Mouse (Mus musculus) forebrain, embryonic 16.5 days (tissue): ENCODE data around the gene Mrpl22. TPM values are rescaled to one million over a fixed set of nuclear protein-coding genes. Genes with fewer than 3 reads are reported as not detected.

ENCODE experiments used
- ATAC-seq: fragments of 200-750 bp; cut with Nextera tagmentation; 2 replicates; pipeline ENCODE4 v1.8.0; 2017; ENCODE audit warnings: mild to moderate bottlenecking, moderate library complexity
- H3K27ac ChIP-seq: fragments of 300-500 bp; sonication (generic); 2 replicates; pipeline ENCODE4 v1.5.1; 2014; ENCODE audit warnings: low read length, control low read depth
- H3K27me3 ChIP-seq: fragments of 300-500 bp; sonication (generic); replicated peaks from 2 replicates; pipeline ENCODE4 v1.6.1; 2014; ENCODE audit warnings: low read length; ENCODE audit not compliant: control insufficient read depth, insufficient read depth
- H3K36me3 ChIP-seq: fragments of 300-500 bp; sonication (generic); 2 replicates; pipeline ENCODE4 v1.6.1; 2014; ENCODE audit not compliant: control insufficient read depth, insufficient read depth
- H3K4me1 ChIP-seq: fragments of 300-500 bp; sonication (generic); replicated peaks from 2 replicates; pipeline ENCODE4 v1.6.1; 2014; ENCODE audit warnings: low read length; ENCODE audit not compliant: control insufficient read depth, insufficient read depth
- H3K4me2 ChIP-seq: fragments of 300-500 bp; sonication (generic); 2 replicates; pipeline ENCODE4 v1.6.1; 2014; ENCODE audit warnings: mild to moderate bottlenecking, low read length, control low read depth
- H3K4me3 ChIP-seq: fragments of 300-500 bp; sonication (generic); replicated peaks from 2 replicates; pipeline ENCODE4 v1.5.1; 2014; ENCODE audit warnings: mild to moderate bottlenecking, low read length, control low read depth
- H3K9ac ChIP-seq: fragments of 300-500 bp; sonication (generic); replicated peaks from 2 replicates; pipeline ENCODE4 v1.6.1; 2014; ENCODE audit warnings: low read depth, low read length, control low read depth
- H3K9me3 ChIP-seq: fragments of 300-500 bp; sonication (generic); 2 replicates; pipeline ENCODE4 v1.6.1; 2016; ENCODE audit warnings: low read length; ENCODE audit not compliant: control insufficient read depth
- WGBS: fragments of 180-500 bp; shearing (Covaris S2); extraction: QIAGEN DNeasy Blood & Tissue Kit; methylation state at CpG from one replicate; pipeline ENCODE4 v1.1.7; 2014; 5-methylcytosine and 5-hydroxymethylcytosine counted together
- polyA plus RNA-seq: library from polyadenylated mRNA; unstranded; fragments of >200 nt; fragmentation: Nextera tagmentation; extraction: Ambion mirVana; gene quantifications from 2 replicates; pipeline ENCODE4 v1.2.1, GENCODE M21; 2015

Mrpl22 gene
- polyA plus RNA-seq, 1 experiment from 2014 or later: 102 TPM

DNA sequence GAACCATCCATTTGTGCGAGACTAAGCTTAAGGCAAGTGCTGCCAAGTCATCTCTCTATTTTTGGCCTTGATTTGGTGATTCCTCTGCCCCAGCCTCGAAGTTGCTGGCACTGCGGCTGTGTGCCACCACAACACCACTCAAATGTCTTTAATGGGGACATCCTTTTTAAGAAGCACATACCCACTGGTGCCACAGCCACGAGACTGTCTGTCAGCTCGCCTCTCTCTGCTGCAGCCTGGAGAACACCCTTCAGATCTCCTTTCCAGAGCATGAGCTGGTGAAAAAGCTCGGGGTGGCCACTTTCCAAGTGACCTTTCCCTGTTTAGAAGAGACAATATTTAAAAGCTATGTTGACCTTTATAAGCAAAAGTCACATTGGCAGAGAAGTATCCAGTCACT, 34.8 kb upstream of the Mrpl22 start:
- Histone ChIP-seq H3K36me3 (peaks cover 23% of the 10 kb centered on the region), H3K27ac (no peak overlapping the region), H3K4me1 (no peaks in the 10 kb centered on the region), H3K4me3 (no peak overlapping the region), H3K9ac (no peak overlapping the region), H3K27me3 (no peaks in the 10 kb centered on the region), H3K4me2 (no peak overlapping the region), H3K9me3 (no peaks in the 10 kb centered on the region)
- no peak for ATAC-seq
- WGBS: 94% methylated on average over 6 of the region's 6 CpGs

DNA sequence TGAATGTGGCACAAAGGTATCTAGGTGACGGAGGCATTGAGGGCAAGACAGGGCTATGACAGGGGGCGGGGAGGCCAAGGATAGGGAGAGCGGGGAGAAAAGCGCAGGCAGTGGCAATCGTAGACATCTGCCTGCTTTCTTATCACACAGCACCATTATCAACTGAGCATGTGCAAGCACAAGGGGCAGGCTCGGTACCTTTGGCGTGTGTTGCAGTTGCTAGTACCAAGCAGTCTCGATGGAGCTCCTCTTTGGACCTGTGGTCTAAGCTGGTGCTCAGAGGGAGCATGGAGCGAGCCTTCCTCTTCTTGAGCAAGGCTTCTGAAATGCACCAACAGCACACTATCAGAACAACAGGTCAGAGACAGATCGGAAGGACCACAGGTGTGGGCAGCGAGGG, 32.6 kb upstream of the Mrpl22 start:
- Histone ChIP-seq H3K36me3 (peaks cover 19% of the 10 kb centered on the region), H3K4me2 (no peak overlapping the region), H3K9me3 (no peaks in the 10 kb centered on the region), H3K4me1 (no peaks in the 10 kb centered on the region), H3K9ac (no peak overlapping the region), H3K27me3 (no peaks in the 10 kb centered on the region), H3K27ac (no peak overlapping the region), H3K4me3 (no peak overlapping the region)
- WGBS: 90% methylated on average over 11 of the region's 11 CpGs
- no peak for ATAC-seq

DNA sequence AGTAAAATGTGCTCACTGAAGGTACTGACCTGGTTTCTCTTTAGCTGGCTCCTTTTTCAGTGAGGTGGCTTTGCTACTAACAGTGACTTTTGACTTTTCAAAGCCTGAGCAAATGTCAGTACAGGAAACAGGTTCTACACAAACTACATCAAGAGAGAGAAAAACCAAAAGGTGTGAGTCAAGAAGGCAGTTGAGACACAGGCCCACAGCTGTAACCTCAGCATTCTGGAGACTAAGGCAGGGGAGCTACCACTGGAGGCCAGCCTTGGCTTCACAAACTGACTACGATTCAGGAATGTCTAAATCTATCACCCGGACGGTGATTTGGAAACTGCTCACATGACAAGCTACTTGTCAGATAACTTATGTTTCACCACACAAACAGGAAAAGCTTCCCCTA, 32.0 kb upstream of the Mrpl22 start:
- Histone ChIP-seq H3K9me3 (no peaks in the 10 kb centered on the region), H3K4me3 (no peak overlapping the region), H3K27ac (no peak overlapping the region), H3K27me3 (no peaks in the 10 kb centered on the region), H3K4me2 (no peak overlapping the region), H3K4me1 (no peaks in the 10 kb centered on the region), H3K9ac (no peak overlapping the region), H3K36me3 (peaks cover 16% of the 10 kb centered on the region)
- WGBS: 86% methylated on average over 3 of the region's 3 CpGs
- ATAC-seq: no peak

DNA sequence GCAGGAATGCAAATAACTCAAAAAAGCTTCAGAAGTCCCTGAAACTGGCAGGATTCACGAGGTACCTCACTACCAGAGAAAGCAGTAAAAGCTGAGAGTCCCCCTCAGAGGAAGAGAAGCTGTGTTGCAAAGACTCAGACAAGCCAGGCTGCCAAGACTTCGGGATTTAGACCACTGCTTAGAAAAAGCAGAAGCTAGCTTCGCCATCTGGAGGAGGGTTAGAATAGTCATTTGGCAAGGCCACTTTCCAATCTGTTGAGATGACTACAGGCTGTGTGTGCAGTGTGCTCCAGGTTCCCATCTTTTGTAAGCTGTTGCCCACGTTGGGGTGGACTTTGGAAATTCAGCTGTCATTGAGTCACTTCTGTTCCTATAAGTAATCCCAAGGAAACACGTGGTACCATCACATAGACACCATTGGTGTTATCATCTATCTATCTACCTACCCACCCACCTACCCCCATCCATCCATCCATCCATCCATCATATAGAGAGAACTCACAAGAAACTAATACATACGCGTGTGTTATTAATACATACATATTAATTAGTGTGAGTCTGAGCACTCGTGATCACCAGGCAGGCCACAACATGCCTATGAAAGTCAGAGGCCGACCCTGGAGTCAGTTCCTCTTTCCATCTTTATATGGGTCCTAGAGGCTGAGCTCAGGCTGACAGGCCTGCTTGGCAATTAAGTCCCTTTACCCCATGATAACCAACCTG, 27.6 kb upstream of the Mrpl22 start:
- no peak for ATAC-seq
- no peak overlapping the region for H3K4me3 ChIP-seq
- H3K9ac ChIP-seq: no peak overlapping the region
- no peak overlapping the region for H3K4me2 ChIP-seq
- WGBS: 87% methylated on average over 9 of the region's 9 CpGs
- peaks cover 36% of the 10 kb centered on the region for H3K36me3 ChIP-seq
- H3K4me1 ChIP-seq: no peaks in the 10 kb centered on the region
- H3K27ac ChIP-seq: no peak overlapping the region
- H3K27me3 ChIP-seq: no peaks in the 10 kb centered on the region
- no peaks in the 10 kb centered on the region for H3K9me3 ChIP-seq

DNA sequence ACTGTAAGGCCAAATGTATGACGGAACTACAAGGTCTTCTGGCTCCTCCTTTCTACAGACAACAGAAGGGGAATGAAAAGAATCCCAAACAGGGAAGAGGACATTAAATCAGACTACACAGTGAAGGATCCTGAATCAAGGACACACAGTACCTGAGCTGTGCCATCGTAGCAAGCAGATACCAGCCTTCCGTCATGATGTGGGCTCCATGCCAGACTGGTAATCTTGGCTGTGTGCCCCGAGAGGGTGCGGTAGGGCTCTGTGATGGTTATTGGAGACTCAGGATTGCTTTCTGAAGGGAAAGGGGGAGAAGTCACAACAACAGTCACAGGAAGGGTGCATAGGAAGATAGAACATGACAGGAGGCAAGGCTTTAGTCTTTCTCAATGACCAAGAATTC, 25.2 kb upstream of the Mrpl22 start:
- H3K4me2 ChIP-seq: no peak overlapping the region
- no peak overlapping the region for H3K27ac ChIP-seq
- H3K4me3 ChIP-seq: no peak overlapping the region
- H3K9me3 ChIP-seq: no peaks in the 10 kb centered on the region
- H3K4me1 ChIP-seq: no peaks in the 10 kb centered on the region
- H3K9ac ChIP-seq: no peak overlapping the region
- peaks cover 42% of the 10 kb centered on the region for H3K36me3 ChIP-seq
- H3K27me3 ChIP-seq: no peaks in the 10 kb centered on the region
- 58% methylated on average over 5 of the region's 5 CpGs for WGBS
- ATAC-seq: no peak

DNA sequence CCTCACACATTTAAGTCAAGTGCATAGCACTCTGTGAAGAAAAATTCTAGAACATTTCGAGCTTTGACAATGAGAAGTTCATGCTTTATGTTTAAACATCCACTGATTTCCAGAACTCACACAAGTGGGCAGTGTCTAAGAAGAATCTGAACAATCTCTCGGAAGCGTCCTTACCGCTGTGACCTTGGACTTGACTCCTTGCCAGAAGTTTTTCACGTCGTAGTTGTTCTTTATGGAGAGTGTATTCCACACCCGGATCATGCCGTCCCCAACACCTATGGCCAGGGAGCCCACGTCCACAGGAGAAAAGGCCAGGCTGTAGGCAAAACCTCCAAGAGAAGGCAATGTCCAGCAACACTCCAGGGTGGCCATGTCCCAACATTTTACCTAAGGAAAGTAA, 16.0 kb upstream of the Mrpl22 start:
- Histone ChIP-seq H3K4me3 (no peak overlapping the region), H3K36me3 (peaks cover 32% of the 10 kb centered on the region), H3K4me1 (no peaks in the 10 kb centered on the region), H3K4me2 (no peak overlapping the region), H3K9me3 (no peaks in the 10 kb centered on the region), H3K27me3 (no peaks in the 10 kb centered on the region), H3K9ac (no peak overlapping the region), H3K27ac (no peak overlapping the region)
- no peak for ATAC-seq
- 95% methylated on average over 9 of the region's 9 CpGs for WGBS

DNA sequence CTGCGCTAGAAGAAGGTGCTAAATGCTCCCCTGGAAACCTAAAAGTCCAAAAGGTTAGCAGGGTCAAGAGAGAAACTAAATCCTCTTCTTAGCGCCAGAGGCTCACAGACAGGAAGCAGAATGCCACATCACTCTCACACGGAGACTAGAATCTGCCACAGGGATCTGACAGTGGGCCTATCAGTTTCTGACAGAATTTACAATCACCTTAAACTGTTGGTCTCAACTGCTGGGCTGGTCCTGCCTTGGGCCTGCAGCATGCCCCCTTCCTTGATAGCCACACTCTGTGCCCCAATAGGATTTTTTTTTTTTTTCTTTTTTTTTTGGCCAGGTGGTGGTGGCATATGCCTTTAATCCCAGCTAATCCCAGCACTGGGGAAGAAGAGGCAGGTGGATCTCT, 14.6 kb upstream of the Mrpl22 start:
- Histone ChIP-seq H3K27me3 (no peaks in the 10 kb centered on the region), H3K4me1 (no peaks in the 10 kb centered on the region), H3K27ac (no peak overlapping the region), H3K4me2 (no peak overlapping the region), H3K9ac (no peak overlapping the region), H3K9me3 (no peaks in the 10 kb centered on the region), H3K36me3 (peaks cover 22% of the 10 kb centered on the region), H3K4me3 (no peak overlapping the region)
- WGBS: 87% methylated on average over 3 of the region's 3 CpGs
- ATAC-seq: no peak

DNA sequence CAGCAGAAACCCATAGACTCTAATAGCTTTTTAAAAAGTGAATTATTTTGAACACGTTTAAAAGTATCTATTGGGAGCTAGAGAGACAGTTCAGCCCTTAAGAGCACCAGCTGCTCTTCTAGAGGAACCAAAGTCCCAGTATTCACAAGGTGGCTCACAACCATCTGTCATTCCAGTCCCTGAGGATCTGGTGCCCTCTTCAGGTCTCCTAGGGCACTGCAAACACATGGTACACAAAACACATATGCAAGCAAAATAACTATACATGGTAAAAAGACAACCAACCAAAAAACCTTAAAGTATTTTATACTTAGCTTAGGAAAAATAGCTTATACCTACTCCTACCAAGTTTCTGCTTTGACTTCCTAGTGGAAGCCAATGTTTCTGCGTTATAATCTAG, 6.4 kb upstream of the Mrpl22 start:
- H3K36me3 ChIP-seq: peaks cover 19% of the 10 kb centered on the region

DNA sequence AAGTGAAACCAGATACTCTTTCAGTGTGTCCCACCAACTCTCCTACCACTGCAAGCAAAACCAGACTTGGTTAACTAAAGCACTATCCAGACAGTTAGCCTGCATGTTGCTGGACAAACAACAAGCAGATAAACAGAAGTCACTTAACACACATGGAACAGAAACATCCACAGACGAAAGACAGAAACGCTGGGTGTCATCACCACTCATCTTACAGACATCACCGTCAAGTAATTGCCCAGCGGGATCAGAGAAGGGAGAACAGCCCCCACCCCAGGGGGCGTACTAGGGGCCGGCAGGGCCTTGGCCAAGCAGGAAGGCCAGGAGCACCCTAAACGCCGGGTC, 3.7 kb upstream of the Mrpl22 start:
- Histone ChIP-seq H3K27me3 (no peaks in the 10 kb centered on the region), H3K4me3 (peak overlapping the region; percentile 80), H3K4me1 (peaks cover 12% of the 10 kb centered on the region), H3K9ac (peak overlapping the region; percentile 85), H3K36me3 (peaks cover 13% of the 10 kb centered on the region), H3K4me2 (peak overlapping the region; percentile 69), H3K27ac (no peak overlapping the region), H3K9me3 (no peaks in the 10 kb centered on the region)
- no peak for ATAC-seq
- 0% methylated on average over 8 of the region's 8 CpGs for WGBS

More for the DNA sequence above, 6.4 kb upstream of the Mrpl22 start:
- no peak overlapping the region for H3K27ac ChIP-seq
- H3K27me3 ChIP-seq: no peaks in the 10 kb centered on the region
- H3K4me1 ChIP-seq: peaks cover 4% of the 10 kb centered on the region
- WGBS: 94% methylated on average over 2 of the region's 2 CpGs
- no peak overlapping the region for H3K4me2 ChIP-seq
- H3K9ac ChIP-seq: no peak overlapping the region
- H3K4me3 ChIP-seq: no peak overlapping the region
- ATAC-seq: no peak
- no peaks in the 10 kb centered on the region for H3K9me3 ChIP-seq
